Mouse (Mus musculus) CD4-positive, CD25-positive, alpha-beta regulatory T cell, adult 2 months (primary cell): Measurements from ENCODE around the gene Cpt1c.

ENCODE experiments used
- DNase-seq: peaks from one replicate; pipeline ENCODE4 v3.0.0-alpha.2; 2012; ENCODE audit warnings: low read depth, low spot score

The Cpt1c gene

DNA sequence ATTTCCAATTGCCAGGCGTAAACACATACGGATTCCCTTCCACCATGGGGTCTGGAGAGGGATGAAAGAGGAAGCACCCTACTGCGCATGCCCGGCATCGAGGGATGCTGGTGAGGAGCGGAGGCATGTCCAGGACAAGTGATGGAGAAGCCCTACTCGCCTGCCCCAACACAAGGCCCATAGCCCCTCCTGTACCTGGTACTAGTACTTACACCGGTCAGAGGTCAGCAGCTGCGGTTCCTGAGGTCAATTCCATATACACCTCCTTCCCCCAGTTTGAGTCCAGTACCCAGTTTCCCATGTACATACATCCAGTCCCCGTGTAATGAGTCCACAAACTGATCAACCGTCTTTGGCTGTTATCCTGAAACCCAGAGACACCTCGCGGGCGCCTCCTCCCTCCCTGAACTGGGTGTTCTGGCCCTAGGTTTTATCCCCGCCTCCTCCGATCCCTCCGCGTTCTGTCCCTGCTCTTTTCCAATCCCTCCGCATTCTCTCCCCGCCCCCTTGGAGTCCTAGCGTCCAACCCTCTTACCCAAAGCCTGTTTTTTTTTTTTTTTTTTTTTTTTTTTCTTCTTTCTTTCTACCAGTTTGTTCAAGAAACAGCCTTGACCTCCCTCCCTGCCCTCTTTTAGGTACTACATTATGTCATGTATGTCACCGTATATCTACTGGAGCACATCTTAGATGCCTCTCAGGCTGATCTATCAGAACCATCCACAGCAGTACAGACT, at the start of gene Cpt1c:
Cpt1c (minus strand) TSS at position 469 of the 734 bp plus-strand sequence.
- DNase-seq = no peak

DNA sequence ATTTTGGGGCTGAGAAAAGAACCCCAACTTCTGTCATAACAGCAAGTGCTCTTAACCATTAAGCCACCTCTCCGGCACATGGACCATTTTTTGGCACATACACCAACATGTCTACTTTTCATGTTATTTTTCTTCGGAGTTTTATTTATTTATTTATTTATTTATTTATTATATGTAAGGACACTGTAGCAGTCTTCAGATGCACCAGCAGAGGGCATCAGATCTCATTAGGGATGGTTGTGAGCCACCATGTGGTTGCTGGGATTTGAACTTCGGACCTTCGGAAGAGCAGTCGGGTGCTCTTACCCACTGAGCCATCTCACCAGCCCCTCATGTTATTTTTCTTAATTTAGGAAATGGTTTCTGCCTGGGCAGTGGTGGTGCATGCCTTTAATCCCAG, 49.1 kb upstream of the Cpt1c start:
- peak; percentile 59 for DNase-seq

DNA sequence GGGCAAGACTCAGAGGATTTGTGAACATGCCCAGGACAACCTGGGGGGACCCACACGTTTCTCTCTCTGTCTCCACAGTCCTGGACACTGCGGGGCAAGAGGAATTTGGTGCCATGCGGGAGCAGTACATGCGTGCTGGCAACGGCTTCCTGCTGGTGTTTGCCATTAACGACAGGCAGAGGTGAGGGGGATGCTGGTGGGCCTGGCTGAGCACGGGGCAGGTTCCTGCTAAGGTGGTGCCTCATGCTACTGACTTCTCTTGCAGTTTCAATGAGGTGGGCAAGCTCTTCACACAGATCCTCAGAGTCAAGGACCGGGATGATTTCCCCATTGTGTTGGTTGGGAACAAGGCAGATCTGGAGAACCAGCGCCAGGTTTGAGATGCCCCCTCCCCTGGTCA, 45.6 kb upstream of the Cpt1c start:
- no peak for DNase-seq

DNA sequence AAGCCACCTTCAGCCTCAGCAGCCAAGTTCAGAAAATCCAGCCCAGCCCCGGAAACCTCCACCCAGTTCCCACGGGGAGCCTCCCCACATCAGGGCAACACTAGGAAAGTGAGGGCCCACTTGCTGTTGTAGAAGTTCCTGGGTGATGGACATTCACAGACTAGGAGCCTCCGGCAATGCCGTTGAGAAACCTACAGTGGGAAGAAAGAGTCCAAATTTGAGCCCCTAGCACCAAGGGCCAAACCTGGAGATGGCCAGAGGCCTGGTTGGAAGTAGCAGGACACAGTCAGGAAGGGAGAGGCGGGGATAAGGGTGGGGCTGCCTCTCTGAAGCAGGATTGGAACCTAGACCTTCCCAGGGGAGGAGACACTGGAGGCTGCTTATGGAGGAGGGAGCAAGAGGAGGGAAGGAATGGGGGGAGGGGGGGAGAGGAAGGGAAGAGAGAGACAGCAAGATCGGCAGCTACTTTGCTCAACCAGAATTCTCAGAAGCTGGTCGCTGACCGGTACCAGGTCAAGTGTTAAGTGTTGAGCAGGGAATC, 44.5 kb upstream of the Cpt1c start:
- DNase-seq = peak; percentile 21

DNA sequence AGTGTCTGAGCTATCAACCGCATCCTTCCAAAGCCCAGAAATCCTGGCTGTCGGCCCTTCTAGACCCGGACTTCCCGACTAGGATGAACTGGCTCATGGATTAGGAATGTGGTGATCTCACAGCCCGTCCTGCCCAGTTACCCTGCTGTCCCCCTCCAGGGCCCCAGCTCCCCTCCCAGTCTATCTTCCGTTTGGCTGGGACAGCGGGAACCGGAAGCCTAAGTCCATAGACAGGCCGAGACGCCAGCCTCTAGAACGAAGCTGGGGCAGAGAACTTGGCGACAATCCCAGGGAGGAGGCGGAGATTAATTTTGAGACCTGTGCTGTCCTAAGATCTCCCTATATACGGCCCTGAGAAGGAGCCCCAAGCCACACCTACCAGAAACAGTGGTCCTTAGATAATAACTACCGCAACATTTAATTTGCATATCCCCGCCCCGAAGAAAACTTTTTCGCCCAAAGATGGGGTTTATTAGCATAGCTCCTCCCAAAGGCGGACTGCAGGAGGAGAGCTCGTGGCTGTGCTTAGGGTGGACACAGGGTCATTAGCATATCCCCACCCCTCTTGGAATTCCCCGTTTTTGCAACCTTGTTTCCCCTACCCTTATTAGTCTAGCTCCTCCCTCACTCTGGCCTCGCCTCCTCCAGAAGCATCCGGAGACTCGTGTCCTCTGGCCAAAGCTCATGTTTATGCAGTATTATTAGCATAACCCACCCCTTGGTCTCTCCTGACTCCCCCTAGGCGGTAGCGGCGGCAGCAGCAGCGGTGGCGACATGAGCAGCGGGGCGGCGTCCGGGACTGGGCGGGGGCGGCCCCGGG, 42.8 kb upstream of the Cpt1c start, which contains the start of gene Rras:
Rras (plus strand) TSS at position 720 of the 820 bp plus-strand sequence.
- peak; percentile 98 for DNase-seq

DNA sequence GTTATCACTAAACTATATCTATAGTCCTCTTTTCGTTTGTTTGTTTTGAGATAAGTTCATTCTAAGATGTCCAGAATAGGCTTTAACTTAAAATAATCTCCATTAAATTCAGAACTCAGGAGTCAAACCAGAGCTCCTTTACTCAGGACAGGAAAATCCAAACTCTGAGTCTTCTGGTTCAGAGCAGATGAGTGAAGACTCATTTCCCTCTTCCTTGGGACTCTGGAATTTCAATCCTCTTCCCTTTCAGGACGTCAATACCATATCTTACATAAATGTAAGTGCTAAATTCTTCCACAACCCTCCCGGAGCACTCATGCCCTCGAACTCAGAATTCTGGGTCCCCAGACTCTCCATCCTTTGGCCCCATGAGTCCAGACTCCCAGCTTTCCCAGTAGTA, 42.1 kb upstream of the Cpt1c start:
- no peak for DNase-seq

DNA sequence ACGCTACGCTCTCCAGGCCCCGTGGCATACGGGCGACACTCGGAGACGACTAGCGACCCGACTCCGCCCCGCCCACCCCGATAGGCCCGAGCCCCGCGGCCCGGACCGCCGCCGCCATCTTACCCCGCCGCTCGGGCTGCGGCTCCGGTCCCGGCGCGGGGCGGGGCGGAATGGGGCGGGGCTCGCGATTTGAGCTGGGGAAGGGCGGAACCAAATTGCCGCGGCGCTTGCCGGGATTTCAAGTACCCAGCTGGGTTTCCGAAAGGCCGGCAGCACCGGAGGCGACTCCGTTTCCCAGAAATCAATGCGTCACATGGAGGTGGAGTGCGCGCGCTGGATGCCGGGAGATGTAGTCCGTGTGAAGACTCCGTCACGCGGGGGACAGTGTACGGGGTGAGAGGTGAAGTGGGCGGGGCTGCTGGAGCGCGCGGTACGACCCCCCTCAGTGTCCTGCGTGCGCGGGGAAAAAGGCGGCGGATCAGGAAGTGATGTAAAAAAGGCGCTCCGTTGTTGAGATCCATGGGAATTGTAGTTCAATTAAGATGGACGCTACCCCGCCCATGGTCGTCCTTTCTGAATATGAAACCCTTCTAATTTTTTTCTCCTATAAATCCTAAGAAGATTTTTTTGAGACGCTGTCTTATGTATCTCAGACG, 41.4 kb upstream of the Cpt1c start, which contains the start of gene Scaf1:
Scaf1 (minus strand) TSS at position 407 of the 656 bp plus-strand sequence.
- DNase-seq = peak; percentile 100

DNA sequence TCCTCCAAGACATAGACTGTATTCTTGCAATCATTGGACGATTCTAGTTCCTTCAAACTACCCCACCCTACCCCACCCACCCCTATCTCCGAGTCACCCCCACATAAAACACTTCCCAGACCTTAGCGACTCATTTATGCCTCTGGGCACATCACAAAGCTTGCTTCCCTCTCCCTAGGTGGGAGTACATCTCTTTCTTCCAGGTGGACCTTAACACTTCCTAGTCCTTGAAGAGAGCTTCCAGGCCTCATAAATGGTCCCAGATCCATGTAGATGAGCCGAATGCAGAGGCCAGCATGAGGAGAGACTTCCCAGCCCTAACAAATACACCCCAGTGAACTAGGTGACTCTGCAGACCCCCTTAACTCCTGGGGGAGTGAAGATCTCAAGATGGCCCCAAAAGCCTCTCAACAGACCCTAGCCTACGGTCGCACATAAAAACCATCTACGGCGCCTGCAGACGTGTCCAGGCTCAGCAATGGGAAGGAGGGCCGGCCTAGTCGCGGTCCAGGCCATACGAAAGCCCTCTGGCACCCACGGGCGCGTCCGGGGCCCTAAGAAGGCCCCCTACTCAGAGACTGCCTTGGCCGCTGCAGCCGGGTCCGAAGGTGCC, 40.8 kb upstream of the Cpt1c start:
- no peak for DNase-seq

DNA sequence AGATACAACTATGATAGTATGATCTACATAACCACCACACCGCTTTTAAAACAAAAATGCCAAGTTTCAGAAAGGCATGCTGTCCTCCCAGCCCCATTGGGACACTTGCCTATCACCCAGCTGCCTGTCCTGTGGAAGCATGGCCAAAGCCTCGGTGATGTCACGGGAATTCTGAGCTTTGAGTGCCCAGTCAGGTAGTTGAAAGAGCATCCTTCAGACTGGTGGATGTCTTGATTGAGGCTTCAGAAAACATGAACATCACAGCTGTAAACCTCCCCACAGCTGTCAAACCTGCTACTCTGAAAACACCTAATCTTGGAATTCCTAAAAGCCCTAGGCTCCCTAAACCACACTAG, 39.4 kb upstream of the Cpt1c start:
- DNase-seq = no peak

DNA sequence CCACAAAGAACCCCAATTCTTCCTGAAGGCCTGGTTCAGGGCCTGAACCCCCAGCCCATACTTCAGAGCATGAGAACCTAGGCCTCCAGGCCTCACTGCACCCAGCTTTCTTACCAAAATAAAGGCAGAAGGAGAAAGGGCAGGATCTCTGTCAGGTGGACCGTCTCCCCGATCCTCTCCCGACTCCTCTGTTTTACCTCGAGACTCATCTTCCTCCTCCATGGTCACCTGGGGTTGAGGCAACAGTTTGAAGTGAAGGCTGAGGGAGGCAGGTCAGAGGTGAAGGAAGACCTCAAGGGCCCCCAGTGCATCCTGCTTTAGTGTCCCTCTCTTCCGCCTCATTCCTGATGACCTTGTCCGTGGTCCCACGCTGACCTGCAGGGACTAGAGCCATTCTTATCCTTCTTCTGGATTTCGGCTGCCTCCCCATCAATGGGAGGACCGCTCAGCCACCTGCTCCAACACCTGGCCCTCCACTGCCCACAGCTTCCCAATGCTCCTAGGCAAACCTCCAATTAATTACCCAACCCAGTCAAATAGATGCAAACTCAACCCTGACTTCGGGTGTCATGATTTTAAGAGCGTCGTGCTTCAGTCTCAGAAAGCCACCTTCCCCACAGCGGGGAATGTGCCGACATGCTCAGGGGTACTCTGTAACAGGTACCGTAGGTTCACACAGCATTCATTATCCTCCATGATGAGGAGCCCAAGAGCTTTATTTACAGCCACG, 38.9 kb upstream of the Cpt1c start:
- no peak for DNase-seq

DNA sequence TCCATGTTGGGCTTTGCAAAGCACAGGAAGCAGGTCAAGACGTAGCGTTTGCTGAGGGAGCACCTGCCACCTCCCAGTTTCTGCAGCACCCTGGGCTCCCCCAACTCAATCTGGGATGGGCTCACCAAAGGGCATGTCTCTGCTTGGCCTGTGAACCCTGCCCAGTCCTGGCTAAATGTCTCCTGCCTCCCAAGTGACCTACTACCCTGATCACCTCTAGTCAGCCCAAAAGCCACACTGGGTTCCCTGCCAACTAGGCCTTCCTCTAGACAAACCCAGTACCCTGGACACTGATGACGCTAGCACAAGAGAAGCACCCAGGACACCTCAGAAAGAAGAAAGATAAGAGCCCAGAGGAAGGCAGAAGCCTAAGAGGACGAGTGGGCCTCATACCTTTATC, 38.2 kb upstream of the Cpt1c start:
- DNase-seq = no peak

DNA sequence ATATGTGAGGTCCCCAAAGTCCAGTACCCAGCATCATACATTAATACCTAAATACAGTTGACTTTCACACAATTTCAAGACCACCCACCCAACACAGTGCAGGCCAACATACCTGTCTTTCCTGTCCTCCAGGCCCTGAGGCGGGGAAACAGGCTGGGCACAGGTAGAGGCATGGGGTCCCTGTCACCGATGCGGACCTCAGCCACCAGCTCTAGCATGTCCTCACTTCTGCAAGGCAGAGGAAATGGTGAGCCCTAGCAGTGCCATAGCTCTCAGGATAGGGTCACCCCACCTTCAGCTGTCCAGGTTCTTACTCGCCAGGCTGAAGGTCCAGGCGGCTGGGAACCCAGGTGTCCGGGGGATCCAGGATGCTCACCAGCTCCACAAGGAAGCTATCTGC, 37.4 kb upstream of the Cpt1c start:
- no peak for DNase-seq

DNA sequence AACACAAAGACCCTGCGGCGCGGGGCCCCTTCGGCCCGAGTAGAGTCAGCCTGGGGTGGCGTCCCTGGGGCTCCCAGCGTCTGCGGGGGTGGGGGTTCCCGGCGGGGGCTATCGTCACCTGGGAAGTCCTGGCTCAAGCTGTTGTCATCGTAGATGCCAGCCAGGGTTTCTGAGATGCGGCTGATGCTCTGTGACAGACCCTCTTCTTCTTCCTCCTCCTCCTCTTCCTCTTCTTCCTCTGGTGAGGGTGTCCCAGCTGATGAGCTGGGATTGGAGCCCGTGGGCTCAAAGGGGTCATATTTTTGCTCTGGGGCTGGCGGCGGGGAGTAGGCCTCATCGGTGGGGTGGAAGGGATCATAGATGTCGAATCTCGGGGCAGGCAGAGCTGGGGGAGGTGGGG, 33.8 kb upstream of the Cpt1c start:
- no peak for DNase-seq

DNA sequence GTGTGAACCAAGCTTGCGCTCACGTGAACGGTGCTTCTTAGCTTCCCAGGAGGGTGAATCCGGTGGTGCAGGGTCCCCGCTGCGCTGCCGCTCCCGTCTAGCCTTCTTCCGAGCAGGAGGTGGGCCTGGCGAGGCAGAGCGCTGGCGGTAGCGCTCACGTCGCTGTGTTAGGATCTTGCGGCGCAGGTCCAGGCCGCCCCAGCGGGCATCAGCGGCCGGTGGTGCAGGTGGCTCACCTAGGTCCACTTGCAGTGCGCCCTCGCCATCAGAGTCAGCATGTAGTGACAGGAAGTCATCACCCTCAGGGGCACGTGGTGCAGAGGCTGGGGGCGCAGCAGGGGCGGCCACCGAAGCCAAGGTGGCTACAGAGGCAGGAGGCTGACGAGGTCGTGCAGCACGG, 33.2 kb upstream of the Cpt1c start:
- no peak for DNase-seq

DNA sequence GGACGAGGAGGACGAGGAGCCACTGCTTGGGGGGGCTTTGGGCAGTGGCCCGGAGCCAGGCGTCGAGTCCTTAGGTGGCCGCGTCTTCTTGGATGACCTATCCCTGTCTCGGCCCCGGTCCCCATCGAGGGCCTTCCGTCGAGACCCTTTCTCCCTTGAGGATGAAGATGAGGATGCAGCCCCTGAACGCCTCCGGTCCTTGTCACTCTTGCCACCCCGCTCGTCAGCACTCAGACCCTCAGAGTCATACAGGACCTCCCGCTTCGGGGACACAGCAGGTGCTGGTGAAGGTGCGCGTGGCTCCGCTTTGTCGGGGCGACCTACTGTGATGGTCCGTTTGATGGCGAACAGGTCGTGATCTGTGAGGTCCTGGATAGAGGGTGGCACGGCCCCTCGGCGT, 32.5 kb upstream of the Cpt1c start:
- no peak for DNase-seq

DNA sequence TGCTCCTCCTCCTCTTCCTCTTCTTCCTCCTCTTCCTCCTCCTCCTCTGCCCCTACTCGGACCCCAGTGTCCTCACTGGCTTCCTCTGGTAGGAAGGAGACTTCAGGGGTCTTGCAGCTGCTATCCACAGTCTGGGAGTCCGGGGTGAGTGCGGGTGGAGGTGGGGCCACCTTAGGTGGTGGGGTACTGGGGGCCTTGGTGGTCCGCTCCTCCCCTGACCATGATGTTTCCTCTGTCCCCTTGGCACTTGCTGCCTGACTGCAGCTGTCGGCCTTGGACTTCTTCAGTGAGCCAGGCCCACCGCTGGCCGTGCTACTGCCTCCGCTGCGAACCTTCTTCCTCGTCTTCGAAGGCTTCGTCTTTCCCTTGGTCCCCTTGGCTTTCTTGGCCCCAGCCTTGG, 31.9 kb upstream of the Cpt1c start:
- DNase-seq = no peak

DNA sequence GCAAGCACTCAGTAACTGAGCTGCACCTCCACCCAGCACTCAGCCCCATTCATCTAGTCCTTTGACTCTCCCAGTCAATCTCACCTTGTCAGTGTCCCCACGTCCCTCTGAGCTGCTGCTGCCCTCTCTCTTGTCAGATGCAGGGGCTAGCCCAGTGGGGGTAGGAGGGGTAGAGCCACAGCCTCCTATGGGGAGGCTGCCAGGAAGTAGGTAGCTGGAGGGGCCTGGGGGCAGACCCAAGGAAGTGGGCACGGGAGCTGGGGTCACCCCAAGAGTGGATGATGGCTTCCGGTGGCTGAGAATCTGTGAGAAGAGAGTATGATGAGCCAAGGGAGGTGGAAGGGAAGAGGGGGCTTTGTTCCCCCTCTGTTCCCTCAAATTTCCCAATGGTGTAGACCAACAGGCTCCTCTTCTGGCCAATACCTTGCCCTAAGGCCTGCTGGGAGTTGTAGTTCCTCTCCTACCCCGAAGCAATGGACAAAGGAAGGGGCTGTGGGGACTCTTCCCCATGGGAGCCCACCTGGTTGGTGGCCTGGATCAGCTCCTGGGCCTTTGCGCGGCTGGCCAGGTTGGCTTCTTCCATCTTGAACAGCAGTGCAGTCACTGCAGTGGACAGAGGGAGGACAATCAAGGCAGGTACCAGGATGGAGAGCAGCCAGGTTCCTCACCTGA, 30.8 kb upstream of the Cpt1c start:
- DNase-seq = no peak

DNA sequence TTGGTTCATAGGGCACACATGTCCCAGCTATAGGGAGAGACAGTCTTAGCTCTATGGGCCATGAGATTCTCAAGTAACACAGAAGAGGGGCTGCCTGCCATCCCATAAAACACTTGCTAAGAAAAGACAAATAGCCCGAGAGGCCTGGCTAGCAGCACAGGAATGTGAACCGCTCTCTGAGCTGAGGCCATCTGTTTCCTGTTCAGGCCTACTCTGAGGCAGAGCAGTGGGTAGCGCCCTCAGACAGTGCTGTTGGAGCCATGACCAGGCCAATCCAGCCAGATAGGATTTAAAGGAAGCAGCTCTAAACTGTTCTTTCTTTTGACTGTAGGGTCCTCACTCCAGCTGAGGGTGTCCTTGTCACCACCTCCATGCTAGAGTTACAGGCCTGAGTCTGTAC, 29.9 kb upstream of the Cpt1c start:
- DNase-seq = no peak

DNA sequence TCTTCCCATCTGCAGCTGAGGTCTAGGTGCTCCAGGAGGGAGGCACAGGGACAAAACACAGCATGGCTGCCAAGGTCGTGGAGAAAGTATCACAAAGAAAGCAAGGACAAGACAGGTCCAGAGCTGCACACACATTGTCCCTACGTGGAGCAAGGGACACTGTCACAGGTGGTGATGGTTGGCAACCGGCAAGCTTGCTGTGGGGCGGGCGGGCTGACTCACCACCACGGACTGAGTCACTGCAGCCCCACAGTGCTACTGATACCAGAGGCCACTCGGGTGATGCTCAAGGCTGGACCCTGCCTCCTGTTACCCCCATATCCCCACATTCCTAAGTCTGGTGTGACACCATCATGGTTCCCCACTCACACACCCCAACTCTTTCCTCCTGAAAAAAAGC, 27.8 kb upstream of the Cpt1c start:
- DNase-seq = no peak

DNA sequence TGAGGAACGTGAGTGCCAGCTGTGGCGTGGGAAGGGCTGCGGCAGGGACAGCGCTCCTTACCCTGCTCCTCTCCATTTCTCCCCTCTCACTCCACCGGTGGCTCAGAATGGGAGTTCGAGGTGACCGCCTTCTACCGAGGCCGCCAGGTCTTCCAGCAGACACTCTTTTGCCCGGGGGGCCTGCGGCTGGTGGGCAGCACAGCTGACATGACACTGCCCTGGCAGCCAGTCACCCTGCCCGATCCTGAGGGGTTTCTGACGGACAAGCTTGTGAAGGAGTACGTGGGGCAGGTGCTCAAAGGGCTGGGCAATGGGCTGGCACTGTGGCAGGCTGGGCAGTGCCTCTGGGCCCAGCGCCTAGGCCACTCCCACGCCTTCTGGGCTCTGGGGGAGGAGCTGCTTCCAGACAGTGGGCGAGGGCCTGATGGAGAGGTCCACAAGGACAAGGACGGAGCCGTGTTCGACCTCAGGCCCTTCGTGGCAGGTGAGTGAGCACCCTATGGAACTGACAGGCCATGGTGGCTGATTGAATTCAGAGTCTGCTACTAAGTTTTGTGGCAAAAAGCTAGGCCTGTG, 26.0 kb upstream of the Cpt1c start:
- no peak for DNase-seq
